Mouse (Mus musculus) liver, postnatal 0 days (tissue): ENCODE results near the gene Cyp1a1. TPM values are rescaled to one million over a fixed set of nuclear protein-coding genes. Genes with fewer than 3 reads are reported as not detected.

ENCODE experiments used
- ATAC-seq: fragments of 200-750 bp; cut with Nextera tagmentation; 2 replicates; pipeline ENCODE4 v1.8.0; 2017; ENCODE audit warnings: mild to moderate bottlenecking, moderate library complexity
- DNase-seq: peaks from one replicate; pipeline ENCODE4 v3.0.0-alpha.2; 2016
- H3K27ac ChIP-seq: fragments of 300-500 bp; sonication (generic); 2 replicates; pipeline ENCODE4 v1.5.1; 2014; ENCODE audit warnings: antibody characterized with exemption, moderate library complexity, mild to moderate bottlenecking, low read depth
- H3K27me3 ChIP-seq: fragments of 300-500 bp; sonication (generic); 2 replicates; pipeline ENCODE4 v1.6.1; 2014; ENCODE audit warnings: low read length, control low read depth, mixed read lengths; ENCODE audit not compliant: insufficient read depth
- H3K36me3 ChIP-seq: fragments of 300-500 bp; sonication (generic); replicated peaks from 2 replicates; pipeline ENCODE4 v1.6.1; 2014; ENCODE audit warnings: mild to moderate bottlenecking, control low read depth, low read length, moderate library complexity, mixed read lengths; ENCODE audit not compliant: insufficient read depth
- H3K4me1 ChIP-seq: fragments of 300-500 bp; sonication (generic); 2 replicates; pipeline ENCODE4 v1.6.1; 2014; ENCODE audit warnings: antibody characterized with exemption, mild to moderate bottlenecking, control low read depth; ENCODE audit not compliant: insufficient read depth
- H3K4me2 ChIP-seq: fragments of 300-500 bp; sonication (generic); 2 replicates; pipeline ENCODE4 v1.6.1; 2014; ENCODE audit warnings: low read depth, mild to moderate bottlenecking, low read length, moderate library complexity, mixed read lengths
- H3K4me3 ChIP-seq: fragments of 300-500 bp; sonication (generic); 2 replicates; pipeline ENCODE4 v1.5.1; 2014; ENCODE audit warnings: low read depth, low read length
- H3K9ac ChIP-seq: fragments of 300-500 bp; sonication (generic); replicated peaks from 2 replicates; pipeline ENCODE4 v1.6.1; 2014; ENCODE audit warnings: mild to moderate bottlenecking, moderate library complexity
- H3K9me3 ChIP-seq: fragments of 300-500 bp; sonication (generic); 2 replicates; pipeline ENCODE4 v1.6.1; 2016; ENCODE audit warnings: mild to moderate bottlenecking, control low read depth, low read length, mixed read lengths
- CTCF ChIP-seq: sonication (generic); IDR thresholded peaks from 2 replicates; pipeline ENCODE4 v1.5.1; 2016; ENCODE audit warnings: antibody characterized with exemption, low read depth
- EP300 ChIP-seq: IDR thresholded peaks from 2 replicates; pipeline ENCODE4 v1.6.1; 2016; ENCODE audit warnings: antibody characterized with exemption, low read depth, mild to moderate bottlenecking
- WGBS: fragments of 180-500 bp; shearing (Covaris S2); extraction: QIAGEN DNeasy Blood & Tissue Kit; methylation state at CpG from one replicate; pipeline ENCODE4 v1.1.7; 2014; ENCODE audit not compliant: insufficient replicate concordance; 5-methylcytosine and 5-hydroxymethylcytosine counted together
- polyA plus RNA-seq: library from polyadenylated mRNA; unstranded; fragments of >200 nt; fragmentation: Nextera tagmentation; extraction: Ambion mirVana; gene quantifications from 2 replicates; pipeline ENCODE4 v1.2.1, GENCODE M21; 2015

Cyp1a1 gene
- polyA plus RNA-seq, 1 experiment from 2014 or later: 2.2 TPM

DNA sequence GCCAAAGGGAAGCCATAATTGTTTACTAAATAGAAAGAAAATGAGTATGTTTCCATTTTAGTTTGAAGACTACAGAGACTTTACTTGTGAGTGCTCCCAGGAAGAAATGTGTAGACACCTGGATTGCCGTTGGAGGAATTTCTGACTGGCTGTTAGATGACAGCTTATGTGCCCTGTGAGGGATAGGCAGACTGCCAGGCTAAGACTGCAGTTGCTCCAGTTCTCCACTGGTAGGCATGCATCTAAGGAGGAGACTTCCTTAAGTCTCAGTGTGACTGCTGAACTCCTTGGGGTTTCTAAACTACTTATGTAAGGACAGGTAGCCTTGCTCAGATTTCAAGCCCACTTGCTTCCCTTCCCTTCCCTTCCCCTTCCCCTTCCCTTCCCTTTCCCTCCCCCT is 40.6 kb downstream of the Cyp1a1 start:
- DNase-seq (no peak), ATAC-seq (no peak)
- H3K27me3 ChIP-seq: no peaks in the 10 kb centered on the region
- H3K9me3 ChIP-seq: no peaks in the 10 kb centered on the region
- TF ChIP-seq EP300: no peak
- peak; percentile 57 for TF ChIP-seq CTCF
- H3K4me1 ChIP-seq: peaks cover 8% of the 10 kb centered on the region
- H3K9ac ChIP-seq: no peak overlapping the region
- WGBS: 90% methylated on average over 1 of the region's 1 CpGs
- peak overlapping the region; percentile 19; the same call in 1 of the 2 replicates for H3K27ac ChIP-seq
- H3K4me3 ChIP-seq: no peak overlapping the region
- H3K4me2 ChIP-seq: no peak overlapping the region
- peaks cover 33% of the 10 kb centered on the region for H3K36me3 ChIP-seq

DNA sequence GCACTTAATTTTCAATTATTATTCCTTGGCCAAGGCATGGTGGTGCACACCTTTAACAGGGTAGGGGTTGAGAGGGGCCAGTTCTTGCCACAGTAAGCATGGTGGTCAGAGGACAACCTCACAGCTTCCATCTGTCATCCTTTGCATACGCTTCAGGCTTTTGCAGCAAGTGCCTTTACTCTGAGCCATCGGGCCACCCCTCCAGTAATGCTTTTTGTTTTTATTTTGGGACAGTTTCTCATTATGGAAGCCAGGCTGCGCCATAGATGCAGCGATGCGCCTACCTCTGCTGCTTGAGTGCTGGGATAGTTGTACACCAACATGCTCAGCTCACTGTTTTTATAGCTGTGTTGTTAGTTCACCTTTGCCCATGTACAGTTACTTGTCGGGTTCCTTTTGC is 45.9 kb downstream of the Cyp1a1 start:
- Histone ChIP-seq H3K27me3 (no peaks in the 10 kb centered on the region), H3K4me2 (no peak overlapping the region), H3K4me1 (no peaks in the 10 kb centered on the region), H3K27ac (no peak overlapping the region), H3K4me3 (no peak overlapping the region), H3K9ac (no peak overlapping the region), H3K9me3 (no peaks in the 10 kb centered on the region), H3K36me3 (peaks cover 28% of the 10 kb centered on the region)
- 90% methylated on average over 6 of the region's 6 CpGs for WGBS
- no peak for TF ChIP-seq EP300
- no peak for TF ChIP-seq CTCF
- ATAC-seq (no peak), DNase-seq (no peak)

DNA sequence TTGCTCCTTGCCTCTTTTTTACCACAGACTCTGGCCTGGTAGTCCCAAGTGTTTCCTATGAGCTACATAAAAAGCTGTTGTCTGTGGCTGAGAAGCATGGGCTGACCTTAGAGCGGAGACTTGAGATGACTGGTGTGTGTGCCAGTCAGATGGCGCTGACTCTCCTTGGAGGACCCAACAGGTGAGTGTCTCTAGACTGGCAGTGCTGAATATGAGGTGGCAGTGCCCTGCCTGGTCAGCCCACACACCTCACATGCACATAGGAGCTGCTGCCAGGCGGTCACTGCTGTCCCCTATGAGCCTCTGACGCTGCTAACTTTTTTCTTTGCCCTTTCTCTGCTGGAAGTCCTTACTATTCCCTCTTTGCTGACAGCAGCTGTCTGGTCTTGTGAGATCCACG is 52.1 kb downstream of the Cyp1a1 start:
- no peak overlapping the region for H3K9ac ChIP-seq
- 94% methylated on average over 5 of the region's 5 CpGs for WGBS

DNA sequence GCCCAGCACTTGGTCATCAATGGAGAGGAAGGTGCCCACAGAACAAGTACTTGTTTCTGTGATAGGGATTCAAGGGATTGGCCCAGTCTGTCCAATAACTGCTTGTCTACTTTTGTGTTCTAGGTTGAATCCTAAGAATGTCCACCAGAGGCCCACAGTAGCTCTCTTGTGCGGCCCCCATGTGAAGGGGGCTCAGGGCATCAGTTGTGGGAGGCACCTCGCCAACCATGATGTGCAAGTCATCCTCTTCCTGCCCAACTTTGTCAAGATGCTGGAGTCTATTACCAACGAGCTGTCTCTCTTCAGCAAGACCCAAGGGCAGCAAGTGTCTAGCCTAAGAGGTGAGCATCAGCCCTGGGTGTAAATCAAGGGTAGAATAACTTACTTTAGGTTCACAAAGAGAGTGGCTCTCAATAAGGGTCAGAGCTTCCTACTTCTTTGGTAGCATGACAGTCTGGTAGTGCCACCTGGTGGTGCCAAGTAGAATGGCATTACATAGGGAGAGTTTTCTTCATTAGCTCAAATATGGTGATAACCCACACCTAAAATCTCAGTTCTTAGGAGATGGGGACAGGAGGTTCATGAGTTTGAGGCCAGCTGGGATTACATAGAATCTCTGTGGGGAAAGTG is 56.8 kb downstream of the Cyp1a1 start:
- TF ChIP-seq EP300: no peak
- TF ChIP-seq CTCF: peak; percentile 96
- Histone ChIP-seq H3K4me1 (no peaks in the 10 kb centered on the region), H3K36me3 (peaks cover 83% of the 10 kb centered on the region), H3K9me3 (no peaks in the 10 kb centered on the region), H3K27me3 (no peaks in the 10 kb centered on the region), H3K4me2 (no peak overlapping the region), H3K27ac (no peak overlapping the region), H3K4me3 (no peak overlapping the region), H3K9ac (no peak overlapping the region)
- ATAC-seq (peak; percentile 41; the same call in 1 of the 2 replicates), DNase-seq (peak; percentile 59)
- 62% methylated on average over 3 of the region's 3 CpGs for WGBS

More for the DNA sequence above, 52.1 kb downstream of the Cyp1a1 start:
- Histone ChIP-seq H3K9me3 (no peaks in the 10 kb centered on the region), H3K4me3 (no peak overlapping the region), H3K27ac (no peak overlapping the region), H3K27me3 (no peaks in the 10 kb centered on the region), H3K4me1 (no peaks in the 10 kb centered on the region), H3K4me2 (no peak overlapping the region), H3K36me3 (peaks cover 40% of the 10 kb centered on the region)
- TF ChIP-seq CTCF (no peak), EP300 (no peak)
- DNase-seq (no peak), ATAC-seq (no peak)

DNA sequence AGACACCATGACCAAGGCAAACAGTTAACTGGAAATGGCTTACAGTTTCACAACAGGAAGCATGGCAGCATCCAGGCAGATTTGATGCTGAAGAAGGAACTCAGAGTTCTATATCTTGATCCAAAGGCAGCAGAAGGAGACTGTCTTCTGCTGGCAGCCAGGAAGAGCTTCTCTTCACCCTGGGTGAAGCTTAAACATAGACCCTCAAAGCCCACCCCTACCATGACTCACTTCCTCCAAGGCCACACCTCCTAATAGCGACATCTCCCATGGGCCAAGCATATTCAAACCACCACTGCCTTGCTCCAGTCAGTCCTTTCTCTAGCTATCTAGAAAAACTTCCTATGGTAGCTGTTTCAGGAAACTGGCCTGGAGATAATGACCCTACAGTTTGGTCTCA is 59.3 kb downstream of the Cyp1a1 start:
- no peak overlapping the region for H3K27ac ChIP-seq
- H3K36me3 ChIP-seq: peaks cover 92% of the 10 kb centered on the region
- H3K4me2 ChIP-seq: no peak overlapping the region
- no peak overlapping the region for H3K4me3 ChIP-seq
- no peak for TF ChIP-seq EP300
- no peak for TF ChIP-seq CTCF
- H3K9ac ChIP-seq: no peak overlapping the region
- DNase-seq (no peak), ATAC-seq (no peak)
- no peaks in the 10 kb centered on the region for H3K27me3 ChIP-seq
- no peaks in the 10 kb centered on the region for H3K9me3 ChIP-seq
- WGBS: 70% methylated on average over 1 of the region's 1 CpGs
- H3K4me1 ChIP-seq: no peaks in the 10 kb centered on the region

DNA sequence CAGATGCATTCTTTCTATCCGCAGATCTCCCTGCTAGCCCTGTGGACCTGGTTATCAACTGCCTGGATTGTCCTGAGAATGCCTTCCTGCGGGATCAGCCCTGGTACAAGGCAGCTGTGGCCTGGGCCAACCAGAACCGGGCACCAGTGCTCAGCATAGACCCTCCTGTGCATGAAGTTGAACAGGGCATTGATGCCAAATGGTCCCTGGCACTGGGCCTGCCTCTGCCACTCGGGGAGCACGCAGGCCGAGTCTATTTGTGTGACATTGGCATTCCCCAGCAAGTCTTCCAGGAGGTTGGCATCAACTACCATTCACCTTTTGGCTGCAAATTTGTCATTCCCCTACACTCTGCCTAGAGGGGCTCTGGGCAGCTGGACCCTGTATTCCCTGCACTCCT is 60.4 kb downstream of the Cyp1a1 start:
- DNase-seq: no peak
- H3K36me3 ChIP-seq: peaks cover 94% of the 10 kb centered on the region
- 87% methylated on average over 6 of the region's 6 CpGs for WGBS
- TF ChIP-seq EP300: no peak
- H3K9me3 ChIP-seq: no peaks in the 10 kb centered on the region
- no peak for ATAC-seq
- H3K4me1 ChIP-seq: no peaks in the 10 kb centered on the region
- H3K4me3 ChIP-seq: no peak overlapping the region
- H3K27ac ChIP-seq: no peak overlapping the region
- H3K27me3 ChIP-seq: no peaks in the 10 kb centered on the region
- no peak overlapping the region for H3K4me2 ChIP-seq
- no peak overlapping the region for H3K9ac ChIP-seq

DNA sequence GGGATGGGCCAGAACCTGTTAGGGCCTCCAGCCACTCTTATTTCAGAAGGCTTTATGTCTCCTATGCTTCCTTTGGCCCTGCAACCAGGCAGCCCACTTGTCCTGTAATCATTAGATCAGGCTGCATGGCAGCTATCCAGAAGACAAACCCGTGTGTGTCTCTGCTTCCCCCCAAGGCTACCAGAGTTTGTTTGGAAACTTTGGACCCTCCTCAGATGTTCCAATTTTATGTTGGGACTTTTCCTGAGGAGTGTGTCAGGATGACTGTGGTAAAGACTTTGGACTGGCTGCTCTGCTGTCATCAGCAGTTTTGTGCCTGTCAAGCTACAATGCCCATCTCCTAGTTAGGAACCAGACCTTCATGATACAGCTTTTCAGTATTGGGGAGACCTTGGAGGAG is 61.1 kb downstream of the Cyp1a1 start:
- H3K9ac ChIP-seq: no peak overlapping the region
- H3K36me3 ChIP-seq: peaks cover 97% of the 10 kb centered on the region
- no peaks in the 10 kb centered on the region for H3K27me3 ChIP-seq
- H3K4me1 ChIP-seq: no peaks in the 10 kb centered on the region
- no peak for TF ChIP-seq CTCF
- TF ChIP-seq EP300: no peak
- H3K9me3 ChIP-seq: no peaks in the 10 kb centered on the region
- ATAC-seq (no peak), DNase-seq (no peak)
- H3K4me2 ChIP-seq: no peak overlapping the region
- 0 out of 2 replicates have a peak overlapping the region, but pooled peaks have one; percentile 0 for H3K27ac ChIP-seq
- WGBS: 58% methylated on average over 1 of the region's 1 CpGs
- no peak overlapping the region for H3K4me3 ChIP-seq
